Mouse (Mus musculus): ENCODE measurements around the gene Pim2. TPM values are rescaled to one million over a fixed set of nuclear protein-coding genes. Genes with fewer than 3 reads are reported as not detected.

Pim2 gene
- total RNA-seq (2021) = 1 to 10 TPM; 1.9 to 2.0 TPM
- long read RNA-seq, experiment 1, partial matches to known transcripts = 0 of 4 reads
- long read RNA-seq, experiment 1, other reads (novel, unspliced or antisense) = 2 of 4 reads
- long read RNA-seq, experiment 2 = 0 reads

GRCm38 (mm10) chrX:7878007-7878419 lies at the start of gene Pim2:
Gene Pim2, plus strand, starts transcription at chrX:7878262.
- H3K4me3 ChIP-seq = peak within 1 kb of the TSS; percentile 79
- no peak for TF ChIP-seq CTCF (IDR thresholded peaks at IDR 0.05)
- intact Hi-C loops (cut with DNase I) = loop anchor here (5.0 kb wide), 1 partner anchor 36 kb away; the partner anchor contains the start of gene Otud5
- H3K27ac ChIP-seq = peak within 1 kb of the TSS; percentile 74
- peak; percentile 87 for DNase-seq

- Histone ChIP-seq H3K27ac (no peak overlapping the region), H3K4me3 (no peak overlapping the region)
- intact Hi-C loops (cut with DNase I) = no loop called here
- no peak for DNase-seq
- TF ChIP-seq CTCF (IDR thresholded peaks at IDR 0.05) = no peak
Observed at GRCm38 (mm10) chrX:7837146-7837545, 40.9 kb upstream of the Pim2 start.

- intact Hi-C loops (cut with DNase I) = loop anchor here (5.0 kb wide), 1 partner anchor 36 kb away; the partner anchor contains the start of gene Pim2
- no peak for TF ChIP-seq CTCF (IDR thresholded peaks at IDR 0.05)
- Histone ChIP-seq H3K4me3 (peak overlapping the region; percentile 69), H3K27ac (peak overlapping the region; percentile 93)
- DNase-seq = no peak
Observed at GRCm38 (mm10) chrX:7840842-7841162, 37.3 kb upstream of the Pim2 start.

- peak within 1 kb of the TSS; percentile 96 for H3K27ac ChIP-seq
- H3K4me3 ChIP-seq = peak within 1 kb of the TSS; percentile 74
- DNase-seq = peak; percentile 96
- no peak for TF ChIP-seq CTCF (IDR thresholded peaks at IDR 0.05)
- intact Hi-C loops (cut with DNase I) = loop anchor here (5.0 kb wide), 1 partner anchor 36 kb away; the partner anchor contains the start of gene Pim2
Observed at GRCm38 (mm10) chrX:7841163-7842162, 36.6 kb upstream of the Pim2 start, which contains the start of gene Otud5. Gene Otud5, plus strand, starts transcription at chrX:7841364.

GRCm38 (mm10) chrX:7842318-7842717 lies 35.7 kb upstream of the Pim2 start:
- no peak for TF ChIP-seq CTCF (IDR thresholded peaks at IDR 0.05)
- DNase-seq = peak; percentile 29
- Histone ChIP-seq H3K4me3 (peak overlapping the region; percentile 74), H3K27ac (peak overlapping the region; percentile 96)
- intact Hi-C loops (cut with DNase I) = loop anchor here (5.0 kb wide), 1 partner anchor 35 kb away; the partner anchor contains the start of gene Pim2

- no peak for TF ChIP-seq CTCF (IDR thresholded peaks at IDR 0.05)
- Histone ChIP-seq H3K4me3 (no peak overlapping the region), H3K27ac (no peak overlapping the region)
- no peak for DNase-seq
- intact Hi-C loops (cut with DNase I) = loop anchor here (5.0 kb wide), 1 partner anchor 99 kb away; the partner anchor contains the start of gene Hdac6
Observed at GRCm38 (mm10) chrX:7847845-7848244, 30.2 kb upstream of the Pim2 start.

- Histone ChIP-seq H3K27ac (no peak overlapping the region), H3K4me3 (no peak overlapping the region)
- peak; percentile 71 for TF ChIP-seq CTCF (IDR thresholded peaks at IDR 0.05)
- intact Hi-C loops (cut with DNase I) = loop anchor here (5.0 kb wide), 1 partner anchor 163 kb away; the partner anchor contains the start of gene Glod5
- DNase-seq = peak; percentile 44
Observed at GRCm38 (mm10) chrX:7854578-7854977, 23.5 kb upstream of the Pim2 start.

- H3K27ac ChIP-seq = no peak overlapping the region
- no peak overlapping the region for H3K4me3 ChIP-seq
- DNase-seq = no peak
- intact Hi-C loops (cut with DNase I) = no loop called here
- TF ChIP-seq CTCF (IDR thresholded peaks at IDR 0.05) = no peak
Observed at GRCm38 (mm10) chrX:7859191-7859753, 18.8 kb upstream of the Pim2 start.

- H3K27ac ChIP-seq = no peak overlapping the region
- intact Hi-C loops (cut with DNase I) = no loop called here
- DNase-seq = no peak
- TF ChIP-seq CTCF (IDR thresholded peaks at IDR 0.05) = no peak
- H3K4me3 ChIP-seq = no peak overlapping the region
Observed at GRCm38 (mm10) chrX:7863181-7863580, 14.9 kb upstream of the Pim2 start.

- no peak for TF ChIP-seq CTCF (IDR thresholded peaks at IDR 0.05)
- intact Hi-C loops (cut with DNase I) = no loop called here
- Histone ChIP-seq H3K27ac (no peak overlapping the region), H3K4me3 (no peak overlapping the region)
- DNase-seq = no peak
Observed at GRCm38 (mm10) chrX:7864551-7864950, 13.5 kb upstream of the Pim2 start.

- H3K4me3 ChIP-seq = no peak overlapping the region
- DNase-seq = no peak
- no peak for TF ChIP-seq CTCF (IDR thresholded peaks at IDR 0.05)
- no peak overlapping the region for H3K27ac ChIP-seq
- intact Hi-C loops (cut with DNase I) = no loop called here
Observed at GRCm38 (mm10) chrX:7865343-7865742, 12.7 kb upstream of the Pim2 start.

- H3K4me3 ChIP-seq = no peak overlapping the region
- intact Hi-C loops (cut with DNase I) = no loop called here
- no peak for TF ChIP-seq CTCF (IDR thresholded peaks at IDR 0.05)
- H3K27ac ChIP-seq = no peak overlapping the region
- DNase-seq = no peak
Observed at GRCm38 (mm10) chrX:7865786-7866185, 12.3 kb upstream of the Pim2 start.

- Histone ChIP-seq H3K4me3 (no peak overlapping the region), H3K27ac (no peak overlapping the region)
- DNase-seq = no peak
- TF ChIP-seq CTCF (IDR thresholded peaks at IDR 0.05) = no peak
- intact Hi-C loops (cut with DNase I) = no loop called here
Observed at GRCm38 (mm10) chrX:7867141-7867540, 10.9 kb upstream of the Pim2 start.

Data from gastrocnemius, adult 2 months (tissue).